Mouse (Mus musculus) embryonic fibroblast, embryonic 13.5 days (primary cell): ENCODE measurements around the gene Dvl2. TPM values are rescaled to one million over a fixed set of nuclear protein-coding genes. Genes with fewer than 3 reads are reported as not detected.
A peak's percentile ranks its signal among the peaks of the same experiment; 100 is the strongest.

Experiments used
- H3K27ac ChIP-seq: 2 replicates; pipeline ENCODE4 v1.5.1; 2012; ENCODE audit warnings: low read length, control low read depth, inconsistent platforms; ENCODE audit not compliant: insufficient read depth
- H3K4me1 ChIP-seq: 2 replicates; pipeline ENCODE4 v1.6.1; 2011; ENCODE audit warnings: low read length; ENCODE audit not compliant: control insufficient read depth, insufficient read depth
- H3K4me3 ChIP-seq: 2 replicates; pipeline ENCODE4 v1.5.1; 2011; ENCODE audit warnings: mild to moderate bottlenecking, control low read depth, low read length; ENCODE audit not compliant: insufficient read depth
- CTCF ChIP-seq: IDR thresholded peaks from 2 replicates; pipeline ENCODE4 v1.5.1; 2011; ENCODE audit warnings: mild to moderate bottlenecking, control low read depth, low read length, moderate library complexity, borderline replicate concordance; ENCODE audit not compliant: insufficient read depth
- POLR2A ChIP-seq: IDR thresholded peaks from 2 replicates; pipeline ENCODE4 v1.6.1; 2011; ENCODE audit warnings: low read depth, mild to moderate bottlenecking, control low read depth, low read length, moderate library complexity
- polyA plus RNA-seq: library from polyadenylated mRNA; stranded (reverse); fragments of >200 nt; gene quantifications from 2 replicates; pipeline ENCODE4 v1.2.4, GENCODE M21; 2011; ENCODE audit warnings: low read depth; ENCODE audit not compliant: missing spikeins, insufficient read length

Gene Dvl2
- polyA plus RNA-seq, 1 experiment = 32.1 TPM

DNA sequence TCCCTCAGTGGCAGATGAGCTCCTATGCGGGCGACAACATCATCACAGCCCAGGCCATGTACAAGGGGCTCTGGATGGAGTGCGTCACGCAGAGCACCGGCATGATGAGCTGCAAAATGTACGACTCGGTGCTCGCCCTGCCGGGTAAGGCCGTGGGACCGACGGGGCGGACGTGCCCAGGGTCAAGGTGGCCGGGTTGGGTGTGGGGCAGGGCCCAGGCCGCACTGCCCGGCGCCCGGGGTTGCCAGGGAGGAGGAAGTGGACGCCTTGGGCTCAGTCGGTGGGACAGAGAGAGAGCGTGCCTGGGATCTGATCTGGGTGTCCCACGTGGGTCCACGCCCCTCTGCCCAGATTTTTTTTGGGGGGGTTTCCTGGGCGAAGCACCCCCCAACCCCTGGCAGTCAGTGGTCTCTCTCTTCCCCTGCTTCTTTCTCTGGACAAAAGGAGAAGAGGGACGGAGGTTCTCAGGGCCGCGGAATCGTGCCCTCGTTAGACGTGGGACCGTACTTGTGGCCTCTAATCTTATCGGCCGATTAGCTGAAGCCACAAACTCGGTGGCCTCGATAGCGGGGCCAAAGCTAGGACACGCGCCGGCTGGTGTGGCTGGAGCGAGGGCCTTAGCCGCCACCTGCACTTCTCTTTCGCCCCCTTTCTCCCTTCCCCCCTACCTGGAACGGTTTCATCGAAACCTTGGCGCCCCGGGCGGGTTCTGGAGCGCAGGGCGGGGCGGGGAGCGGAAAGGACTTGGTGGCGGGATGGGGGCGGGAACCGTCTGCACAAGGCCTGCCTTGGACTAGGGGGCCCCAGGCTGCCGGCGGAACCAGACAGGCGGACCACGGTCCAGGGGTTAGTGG lies 34.2 kb upstream of the Dvl2 start:
- H3K27ac ChIP-seq = no peak overlapping the region
- H3K4me3 ChIP-seq = peak overlapping the region; percentile 15; the same call in 1 of the 2 replicates
- no peak for TF ChIP-seq CTCF
- TF ChIP-seq POLR2A = no peak
- no peaks in the 10 kb centered on the region for H3K4me1 ChIP-seq

- Histone ChIP-seq H3K27ac (no peak overlapping the region), H3K4me3 (no peak overlapping the region), H3K4me1 (no peaks in the 10 kb centered on the region)
- no peak for TF ChIP-seq CTCF
- 0 out of 2 replicates have a peak, but pooled peaks have one; percentile 9 for TF ChIP-seq POLR2A
Observed at GRCm38 (mm10) chr11:69966860-69967517, 33.4 kb upstream of the Dvl2 start.

- H3K4me1 ChIP-seq = no peaks in the 10 kb centered on the region
- no peak overlapping the region for H3K4me3 ChIP-seq
- TF ChIP-seq POLR2A (no peak), CTCF (no peak)
- H3K27ac ChIP-seq = no peak overlapping the region
Observed at GRCm38 (mm10) chr11:69968793-69969192, 31.6 kb upstream of the Dvl2 start.

GRCm38 (mm10) chr11:69970222-69970621 lies 30.2 kb upstream of the Dvl2 start:
- Histone ChIP-seq H3K4me1 (no peaks in the 10 kb centered on the region), H3K4me3 (no peak overlapping the region), H3K27ac (no peak overlapping the region)

DNA sequence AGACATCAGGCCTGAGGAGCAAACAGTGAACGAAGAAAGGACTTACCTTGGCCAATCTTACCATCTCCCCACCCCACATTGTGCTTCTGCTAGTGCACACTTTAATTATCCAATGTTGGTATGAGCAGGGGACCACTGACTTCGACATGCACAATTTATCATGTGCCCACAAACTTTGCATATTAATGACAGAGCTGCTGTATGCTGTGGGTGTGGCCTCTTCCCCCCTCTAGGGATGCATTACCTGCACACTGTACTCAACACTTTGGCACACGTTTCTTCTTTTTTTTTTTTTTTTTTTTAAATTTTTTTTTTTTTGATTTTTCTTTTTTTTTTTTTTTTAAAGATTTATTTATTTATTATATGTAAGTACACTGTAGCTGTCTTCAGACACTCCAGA lies 29.6 kb upstream of the Dvl2 start:
- Histone ChIP-seq H3K27ac (no peak overlapping the region), H3K4me1 (no peaks in the 10 kb centered on the region), H3K4me3 (no peak overlapping the region)
- TF ChIP-seq CTCF = no peak
- TF ChIP-seq POLR2A = no peak

More at GRCm38 (mm10) chr11:69970222-69970621, 30.2 kb upstream of the Dvl2 start:
- TF ChIP-seq POLR2A = no peak

DNA sequence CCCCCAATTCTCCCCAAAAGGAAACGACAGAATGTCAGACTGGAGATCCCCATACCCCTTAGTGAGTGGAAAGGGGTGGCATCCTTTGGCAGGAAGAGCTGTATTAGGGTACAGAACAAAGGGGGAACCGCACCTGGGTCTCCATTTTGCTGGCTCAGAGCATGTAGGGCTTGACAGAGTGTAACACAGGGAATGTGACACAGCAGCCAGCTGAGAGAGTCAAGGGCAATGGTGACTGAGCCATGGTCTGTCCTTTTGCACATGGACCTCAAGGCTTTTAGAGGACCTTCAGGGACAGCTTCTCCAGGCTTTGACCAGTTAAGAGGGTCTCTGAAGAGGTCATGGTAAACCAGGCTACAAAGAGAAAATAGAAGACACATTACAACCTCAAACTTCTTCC lies 25.5 kb upstream of the Dvl2 start:
- TF ChIP-seq CTCF (no peak), POLR2A (no peak)
- no peak overlapping the region for H3K4me3 ChIP-seq
- H3K4me1 ChIP-seq = no peaks in the 10 kb centered on the region
- H3K27ac ChIP-seq = no peak overlapping the region

GRCm38 (mm10) chr11:69976271-69976670 lies 24.1 kb upstream of the Dvl2 start:
- TF ChIP-seq CTCF (no peak), POLR2A (no peak)
- no peak overlapping the region for H3K27ac ChIP-seq
- no peaks in the 10 kb centered on the region for H3K4me1 ChIP-seq
- H3K4me3 ChIP-seq = no peak overlapping the region

- TF ChIP-seq POLR2A = no peak
- no peaks in the 10 kb centered on the region for H3K4me1 ChIP-seq
- H3K27ac ChIP-seq = peak overlapping the region; percentile 91
- peak overlapping the region; percentile 94 for H3K4me3 ChIP-seq
Observed at GRCm38 (mm10) chr11:69979827-69980195, 20.6 kb upstream of the Dvl2 start.

- H3K4me3 ChIP-seq = peak overlapping the region; percentile 98
- H3K27ac ChIP-seq = peak overlapping the region; percentile 91
- no peaks in the 10 kb centered on the region for H3K4me1 ChIP-seq
- peak; percentile 82 for TF ChIP-seq POLR2A
- no peak for TF ChIP-seq CTCF
Observed at GRCm38 (mm10) chr11:69980196-69981140, 19.9 kb upstream of the Dvl2 start.
